Mouse (Mus musculus) limb, embryonic 12.5 days (tissue): ENCODE data around the gene Arhgef19. TPM values are rescaled to one million over a fixed set of nuclear protein-coding genes. Genes with fewer than 3 reads are reported as not detected.

Experiments used
- ATAC-seq: fragments of 200-750 bp; cut with Nextera tagmentation; 2 replicates; pipeline ENCODE4 v1.8.0; 2017; ENCODE audit warnings: low read depth, moderate TSS enrichment; ENCODE audit not compliant: insufficient number of reproducible peaks, insufficient read depth, low FRiP score, low TSS enrichment
- H3K27ac ChIP-seq: fragments of 300-500 bp; sonication (generic); 2 replicates; pipeline ENCODE4 v1.5.1; 2016; ENCODE audit warnings: mild to moderate bottlenecking, moderate library complexity
- H3K27me3 ChIP-seq: fragments of 300-500 bp; sonication (generic); 2 replicates; pipeline ENCODE4 v1.6.1; 2016; ENCODE audit warnings: mild to moderate bottlenecking, moderate library complexity
- H3K36me3 ChIP-seq: fragments of 300-500 bp; sonication (generic); 2 replicates; pipeline ENCODE4 v1.6.1; 2016; ENCODE audit warnings: mild to moderate bottlenecking, moderate library complexity
- H3K4me1 ChIP-seq: fragments of 300-500 bp; sonication (generic); replicated peaks from 2 replicates; pipeline ENCODE4 v1.6.1; 2016
- H3K4me2 ChIP-seq: fragments of 300-500 bp; sonication (generic); 2 replicates; pipeline ENCODE4 v1.6.1; 2016; ENCODE audit warnings: mild to moderate bottlenecking, moderate library complexity
- H3K4me3 ChIP-seq: fragments of 300-500 bp; sonication (generic); replicated peaks from 2 replicates; pipeline ENCODE4 v1.5.1; 2016; ENCODE audit warnings: mild to moderate bottlenecking
- H3K9ac ChIP-seq: fragments of 300-500 bp; sonication (generic); replicated peaks from 2 replicates; pipeline ENCODE4 v1.6.1; 2016; ENCODE audit warnings: mild to moderate bottlenecking, moderate library complexity
- H3K9me3 ChIP-seq: fragments of 300-500 bp; sonication (generic); 2 replicates; pipeline ENCODE4 v1.6.1; 2016; ENCODE audit warnings: mild to moderate bottlenecking, moderate library complexity
- WGBS: fragments of 180-500 bp; shearing (Covaris S2); methylation state at CpG from one replicate; pipeline ENCODE4 v1.1.7; 2016; 5-methylcytosine and 5-hydroxymethylcytosine counted together
- polyA plus RNA-seq: library from polyadenylated mRNA; unstranded; fragments of >200 nt; fragmentation: Nextera tagmentation; extraction: Ambion mirVana; gene quantifications from 2 replicates; pipeline ENCODE4 v1.2.1, GENCODE M21; 2016

The Arhgef19 gene
- 9.1 and 10.8 TPM in 2 replicates for polyA plus RNA-seq

DNA sequence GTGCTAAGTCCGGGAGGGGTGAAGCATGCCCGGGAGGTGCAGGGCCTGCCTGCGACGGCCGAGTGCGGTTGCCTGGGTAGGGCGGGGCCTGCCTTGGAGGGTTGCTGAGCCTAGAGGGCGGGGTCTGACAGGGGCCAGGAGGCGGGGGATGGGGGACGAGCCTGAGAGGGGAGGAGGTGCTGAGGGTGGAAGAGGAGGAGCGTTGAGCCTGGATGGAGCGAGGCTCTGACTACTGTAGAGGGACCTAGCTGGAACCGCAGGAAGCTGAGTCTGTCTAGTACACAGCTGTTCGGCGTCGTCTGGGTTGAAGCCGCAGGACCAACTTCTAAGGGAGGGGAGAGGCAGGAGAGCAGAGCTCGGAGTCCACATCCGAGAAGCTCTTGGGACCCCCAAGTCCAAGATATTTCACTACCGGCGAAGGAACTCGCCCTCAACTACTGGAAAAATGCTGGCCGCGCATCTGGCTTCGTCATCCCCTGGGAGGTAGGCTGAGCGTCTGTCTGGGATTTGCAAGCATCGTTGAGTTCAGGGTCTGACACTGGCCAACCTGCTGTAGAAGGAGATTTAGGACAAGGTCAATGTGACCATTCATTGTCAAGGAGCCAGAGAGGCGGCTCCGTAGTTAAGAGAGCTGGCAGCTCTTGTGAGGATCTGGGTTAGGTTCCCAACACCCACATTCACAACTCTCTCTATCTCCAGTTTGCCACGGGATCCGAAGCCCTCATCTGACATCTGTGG, at the start of gene Arhgef19:
Arhgef19 (plus strand) TSS at position 112 of the 738 bp plus-strand sequence.
- H3K9me3 ChIP-seq, result no peaks in the 10 kb centered on the region
- H3K27me3 ChIP-seq, result peaks cover 87% of the 10 kb centered on the region
- H3K4me2 ChIP-seq, result peak within 1 kb of the TSS; percentile 69
- no peaks in the 10 kb centered on the region for H3K36me3 ChIP-seq
- H3K27ac ChIP-seq, result no peak within 1 kb of the TSS
- peak; percentile 87 for ATAC-seq
- WGBS, result 2% methylated on average over 31 of the region's 31 CpGs
- peaks cover 43% of the 10 kb centered on the region for H3K4me1 ChIP-seq
- peak within 1 kb of the TSS; percentile 44 for H3K9ac ChIP-seq
- peak within 1 kb of the TSS; percentile 41 for H3K4me3 ChIP-seq

DNA sequence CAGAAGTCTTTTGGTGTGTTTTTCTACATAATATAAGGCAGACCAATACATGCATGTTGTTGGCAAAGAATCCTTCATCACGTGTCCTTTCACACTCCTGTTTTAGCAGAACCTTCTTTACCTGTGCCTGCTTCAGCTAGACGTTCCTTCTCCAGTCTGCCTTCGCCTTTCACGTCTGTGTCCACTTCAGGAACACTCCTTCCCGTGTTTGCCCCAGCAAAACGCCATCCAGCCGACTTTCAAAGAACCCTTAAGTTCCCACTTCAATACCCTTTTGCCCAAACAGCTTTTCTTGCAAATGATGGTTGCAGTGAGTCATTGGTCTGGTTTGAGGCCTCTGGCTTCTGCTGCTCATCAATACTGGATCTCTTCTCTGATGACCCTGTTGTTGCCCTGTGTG, 48.0 kb upstream of the Arhgef19 start:
- Histone ChIP-seq H3K36me3 (peaks cover 69% of the 10 kb centered on the region), H3K27me3 (no peaks in the 10 kb centered on the region), H3K4me1 (peaks cover 17% of the 10 kb centered on the region), H3K4me3 (no peak overlapping the region), H3K9me3 (no peaks in the 10 kb centered on the region), H3K4me2 (no peak overlapping the region), H3K27ac (no peak overlapping the region), H3K9ac (no peak overlapping the region)
- no peak for ATAC-seq
- 88% methylated on average over 7 of the region's 7 CpGs for WGBS

DNA sequence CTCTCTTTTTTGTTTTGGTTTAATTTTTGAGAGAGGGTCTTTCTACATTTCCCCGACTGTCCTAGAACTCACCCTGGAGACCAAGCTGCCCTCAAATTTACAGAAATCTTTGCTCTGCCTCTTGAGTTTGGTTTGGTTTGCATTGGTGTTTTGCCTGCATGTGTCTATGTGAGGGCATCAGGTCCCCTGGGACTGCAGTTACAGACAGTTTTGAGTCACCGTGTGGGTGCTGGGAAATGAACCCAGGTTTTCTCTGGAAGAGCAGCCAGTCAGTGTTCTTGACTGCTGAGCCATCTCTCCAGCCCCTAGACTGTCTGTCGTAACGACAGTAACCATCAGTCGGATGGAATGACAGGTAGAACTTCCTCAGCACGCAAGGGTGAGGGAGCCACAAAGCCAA, 44.7 kb upstream of the Arhgef19 start:
- Histone ChIP-seq H3K4me2 (no peak overlapping the region), H3K36me3 (peaks cover 96% of the 10 kb centered on the region), H3K27me3 (no peaks in the 10 kb centered on the region), H3K4me3 (no peak overlapping the region), H3K9me3 (no peaks in the 10 kb centered on the region), H3K9ac (no peak overlapping the region), H3K4me1 (no peaks in the 10 kb centered on the region), H3K27ac (no peak overlapping the region)
- ATAC-seq, result no peak
- 93% methylated on average over 6 of the region's 6 CpGs for WGBS

DNA sequence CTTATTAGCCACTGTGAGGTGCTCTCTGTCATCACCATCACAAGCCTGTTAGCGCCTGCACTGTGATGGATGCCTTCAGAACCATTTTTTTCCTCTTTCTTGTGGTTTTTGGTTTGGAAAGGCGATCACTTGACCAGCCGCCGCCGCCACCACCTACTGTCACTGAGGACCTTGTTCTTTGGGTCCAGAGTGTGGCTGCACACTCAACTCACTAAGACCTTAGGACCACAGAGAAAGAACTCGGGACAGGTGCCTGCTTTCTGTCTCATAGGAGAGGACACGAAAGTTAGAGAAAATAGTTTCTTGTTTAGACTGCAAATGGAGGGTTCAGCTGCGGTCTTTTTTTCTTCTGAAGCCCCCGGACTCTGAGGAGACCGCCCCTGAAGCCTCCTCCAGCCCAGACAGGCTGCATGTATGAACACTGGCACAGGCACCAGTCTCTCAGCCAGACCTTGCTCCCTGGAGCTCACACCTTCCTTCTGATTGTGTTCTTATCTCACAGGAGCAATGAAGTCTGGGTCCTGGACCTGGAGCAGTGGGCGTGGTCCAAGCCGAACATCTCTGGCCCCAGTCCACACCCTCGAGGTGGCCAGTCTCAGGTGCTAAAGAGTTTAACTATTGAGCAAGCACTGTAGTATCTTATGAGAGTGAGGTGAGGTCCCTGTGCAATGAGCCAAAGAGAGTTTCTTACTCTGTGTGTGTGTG, 42.2 kb upstream of the Arhgef19 start:
- no peaks in the 10 kb centered on the region for H3K27me3 ChIP-seq
- H3K4me3 ChIP-seq, result no peak overlapping the region
- H3K4me2 ChIP-seq, result no peak overlapping the region
- no peak overlapping the region for H3K9ac ChIP-seq
- H3K9me3 ChIP-seq, result no peaks in the 10 kb centered on the region
- peaks cover 97% of the 10 kb centered on the region for H3K36me3 ChIP-seq
- H3K27ac ChIP-seq, result no peak overlapping the region
- 95% methylated on average over 13 of the region's 13 CpGs for WGBS
- no peaks in the 10 kb centered on the region for H3K4me1 ChIP-seq
- ATAC-seq, result no peak

DNA sequence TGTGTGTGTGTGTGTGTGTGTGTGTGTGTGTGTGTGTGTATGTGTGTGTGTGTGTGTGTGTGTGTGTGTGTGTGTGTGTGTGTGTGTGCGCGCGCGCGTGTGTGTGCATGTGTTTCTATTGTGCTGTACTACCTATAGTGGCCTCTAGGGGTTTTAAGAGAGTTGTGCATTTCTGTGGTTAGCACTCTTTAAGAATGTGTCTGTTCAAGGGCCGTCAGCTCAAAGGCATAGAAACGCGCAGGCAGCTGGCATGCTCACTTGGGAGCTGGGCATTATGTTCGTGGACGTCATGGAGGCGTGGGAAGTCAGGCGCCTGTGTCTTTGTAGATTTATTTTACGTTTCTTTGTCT, 41.6 kb upstream of the Arhgef19 start:
- 96% methylated on average over 13 of the region's 13 CpGs for WGBS
- H3K27ac ChIP-seq, result no peak overlapping the region
- no peak overlapping the region for H3K4me2 ChIP-seq
- H3K4me1 ChIP-seq, result no peaks in the 10 kb centered on the region
- H3K9me3 ChIP-seq, result no peaks in the 10 kb centered on the region
- no peak for ATAC-seq
- H3K36me3 ChIP-seq, result peaks cover 97% of the 10 kb centered on the region
- H3K4me3 ChIP-seq, result no peak overlapping the region
- H3K27me3 ChIP-seq, result no peaks in the 10 kb centered on the region
- no peak overlapping the region for H3K9ac ChIP-seq

DNA sequence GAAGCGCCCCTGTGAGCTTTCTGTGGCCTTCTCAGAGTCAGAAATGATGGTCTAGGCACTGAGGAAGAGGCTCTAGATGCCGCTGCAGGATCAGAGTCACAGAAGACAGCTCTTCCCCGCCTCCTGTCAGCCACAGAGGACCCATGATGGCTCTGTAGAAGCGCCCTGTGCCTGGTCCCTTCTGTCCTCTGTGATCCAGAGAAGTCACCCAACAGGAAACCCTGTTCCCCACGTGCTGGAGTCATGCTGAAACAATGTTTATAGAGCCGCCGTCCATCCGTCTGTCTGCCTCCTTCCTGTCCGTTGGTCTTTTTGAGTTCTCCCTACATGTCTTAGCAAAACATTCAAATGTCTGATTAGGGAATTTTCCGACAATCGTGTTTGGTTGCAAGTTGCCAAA, 38.4 kb upstream of the Arhgef19 start:
- no peak for ATAC-seq
- WGBS, result 88% methylated on average over 11 of the region's 11 CpGs
- no peak overlapping the region for H3K4me2 ChIP-seq
- no peak overlapping the region for H3K27ac ChIP-seq
- no peaks in the 10 kb centered on the region for H3K9me3 ChIP-seq
- no peak overlapping the region for H3K9ac ChIP-seq
- no peaks in the 10 kb centered on the region for H3K27me3 ChIP-seq
- no peak overlapping the region for H3K4me3 ChIP-seq
- peaks cover 93% of the 10 kb centered on the region for H3K36me3 ChIP-seq
- no peaks in the 10 kb centered on the region for H3K4me1 ChIP-seq

DNA sequence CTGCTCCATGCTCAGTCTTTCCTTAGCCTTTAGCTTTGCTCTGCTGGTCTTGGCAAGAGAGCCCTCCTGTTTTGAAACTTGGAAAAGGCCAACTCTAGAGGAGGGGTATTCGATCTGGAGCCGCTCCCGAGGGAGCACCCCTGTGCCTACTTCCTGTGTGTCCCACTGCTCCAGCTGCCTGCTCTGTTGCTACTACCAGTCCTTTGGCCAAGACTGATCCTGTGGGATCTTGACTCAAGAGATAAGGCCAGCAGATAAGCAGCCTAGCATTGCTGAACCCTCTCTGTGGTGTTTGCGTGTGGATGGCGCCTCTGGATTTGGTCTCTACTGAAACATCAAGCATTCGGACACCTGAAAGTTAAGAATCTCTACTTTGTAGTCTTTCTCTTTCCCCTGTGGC, 37.1 kb upstream of the Arhgef19 start:
- no peaks in the 10 kb centered on the region for H3K27me3 ChIP-seq
- no peaks in the 10 kb centered on the region for H3K4me1 ChIP-seq
- no peak overlapping the region for H3K9ac ChIP-seq
- H3K36me3 ChIP-seq, result peaks cover 88% of the 10 kb centered on the region
- WGBS, result 94% methylated on average over 6 of the region's 6 CpGs
- H3K4me3 ChIP-seq, result no peak overlapping the region
- ATAC-seq, result no peak
- no peaks in the 10 kb centered on the region for H3K9me3 ChIP-seq
- no peak overlapping the region for H3K4me2 ChIP-seq
- no peak overlapping the region for H3K27ac ChIP-seq

DNA sequence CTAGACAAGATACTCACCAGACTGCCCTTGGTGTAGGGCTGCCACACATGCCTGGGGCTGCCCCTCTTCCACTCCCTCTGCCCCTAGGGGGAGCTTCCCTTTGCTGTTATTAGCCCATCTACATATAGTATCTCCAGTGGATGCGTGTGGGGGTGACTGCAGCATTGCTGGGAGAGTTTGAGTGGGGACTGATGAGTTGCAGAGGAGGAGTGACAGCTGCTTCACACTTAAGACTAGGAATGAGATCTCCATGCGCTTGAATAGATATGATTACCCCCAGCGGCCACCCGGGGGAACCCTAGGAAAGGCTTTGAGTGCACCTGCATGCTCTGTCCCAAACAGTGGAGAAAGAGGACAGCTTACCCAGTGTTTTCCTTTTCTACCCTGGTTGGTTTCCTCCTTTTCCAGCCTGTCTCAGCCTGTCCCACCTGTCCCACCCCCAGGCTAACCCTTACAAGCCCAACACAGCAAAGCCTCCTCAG, 34.7 kb upstream of the Arhgef19 start:
- WGBS, result 77% methylated on average over 4 of the region's 4 CpGs
- Histone ChIP-seq H3K27ac (no peak overlapping the region), H3K4me2 (no peak overlapping the region), H3K27me3 (no peaks in the 10 kb centered on the region), H3K4me1 (no peaks in the 10 kb centered on the region), H3K4me3 (no peak overlapping the region), H3K9me3 (no peaks in the 10 kb centered on the region), H3K36me3 (peaks cover 66% of the 10 kb centered on the region), H3K9ac (no peak overlapping the region)
- ATAC-seq, result peak; percentile 56; the same call in 1 of the 2 replicates

DNA sequence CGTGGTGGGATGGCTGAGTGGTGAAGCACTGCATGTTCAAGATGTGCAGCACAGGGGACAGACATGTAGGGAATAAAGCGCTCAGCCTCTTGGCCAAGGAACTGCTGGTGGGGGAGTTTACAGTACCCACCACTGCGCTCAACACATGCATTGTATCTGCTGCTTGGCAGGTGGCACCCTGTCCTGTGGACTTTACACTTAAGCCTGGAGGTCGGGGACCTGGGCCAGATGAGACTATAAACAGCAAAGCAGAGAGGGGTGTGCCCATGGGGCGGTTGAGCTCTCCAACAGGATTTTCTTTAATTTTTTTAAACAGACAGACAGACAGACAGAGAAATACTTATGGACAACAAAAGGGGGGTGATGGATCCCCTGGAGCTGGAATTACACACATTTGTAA, 32.2 kb upstream of the Arhgef19 start:
- 90% methylated on average over 5 of the region's 5 CpGs for WGBS
- H3K27me3 ChIP-seq, result no peaks in the 10 kb centered on the region

DNA sequence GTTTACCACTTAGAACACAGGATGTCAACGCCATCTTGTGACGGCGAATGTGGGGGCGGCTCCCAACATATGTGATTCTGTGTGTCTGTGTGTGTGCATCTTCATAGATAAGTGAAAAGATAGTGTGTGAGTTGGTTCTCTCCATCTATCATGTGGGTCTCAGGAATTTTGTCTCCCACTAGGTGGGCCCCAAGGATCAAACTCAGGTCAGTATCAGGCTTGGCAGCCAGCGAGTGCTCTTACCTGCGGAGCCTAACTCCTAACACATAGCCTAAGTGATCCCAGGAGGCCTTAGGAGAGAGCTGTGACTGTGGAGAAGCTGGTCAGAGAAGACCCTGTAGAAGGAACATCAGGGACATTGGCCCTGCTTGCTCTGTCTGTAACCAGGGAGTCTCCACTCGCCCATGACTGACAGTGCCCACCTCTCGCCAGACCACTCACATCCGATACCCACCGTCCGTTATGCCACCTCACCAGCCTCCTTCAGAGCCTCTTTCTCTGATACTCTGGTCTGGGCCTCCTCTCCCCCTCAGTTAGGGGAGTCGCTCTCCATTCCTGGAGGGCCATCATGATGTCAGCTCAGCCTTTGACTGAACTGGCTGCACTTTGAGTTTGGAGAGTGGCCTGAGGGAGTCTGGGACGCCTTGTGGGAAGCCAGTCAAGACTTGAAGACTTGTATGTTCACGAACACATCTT, 28.6 kb upstream of the Arhgef19 start:
- Histone ChIP-seq H3K9ac (peak overlapping the region; percentile 23; the same call in 1 of the 2 replicates), H3K36me3 (peaks cover 9% of the 10 kb centered on the region), H3K27me3 (no peaks in the 10 kb centered on the region), H3K4me3 (peak overlapping the region; percentile 37), H3K4me1 (peaks cover 12% of the 10 kb centered on the region), H3K9me3 (no peaks in the 10 kb centered on the region), H3K4me2 (peak overlapping the region; percentile 58), H3K27ac (peak overlapping the region; percentile 54)
- WGBS, result 63% methylated on average over 14 of the region's 14 CpGs
- no peak for ATAC-seq

More for the DNA sequence above, 32.2 kb upstream of the Arhgef19 start:
- H3K36me3 ChIP-seq, result peaks cover 42% of the 10 kb centered on the region
- ATAC-seq, result no peak
- no peak overlapping the region for H3K27ac ChIP-seq
- no peaks in the 10 kb centered on the region; the same call in 1 of the 2 replicates for H3K4me1 ChIP-seq
- H3K9ac ChIP-seq, result no peak overlapping the region
- no peak overlapping the region for H3K4me2 ChIP-seq
- no peaks in the 10 kb centered on the region for H3K9me3 ChIP-seq
- no peak overlapping the region for H3K4me3 ChIP-seq

DNA sequence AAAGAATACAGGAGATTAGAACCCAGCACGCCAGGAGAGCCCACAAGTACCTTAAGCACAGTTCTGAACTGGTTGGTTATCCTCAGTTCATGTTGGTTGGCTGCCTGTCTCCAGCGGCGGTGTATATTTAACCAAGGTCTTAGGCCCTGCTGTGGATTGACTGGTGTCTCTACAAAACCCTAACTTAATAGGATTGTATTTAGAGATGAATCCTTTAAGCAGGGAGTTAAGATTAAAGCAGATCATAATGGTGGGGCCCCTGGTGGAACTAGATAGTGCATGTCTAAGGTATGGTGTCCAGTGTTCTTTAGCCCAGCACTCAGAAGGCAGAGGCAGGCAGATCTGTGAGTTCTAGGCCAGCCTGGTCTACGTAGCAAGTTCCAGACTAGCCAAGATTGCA, 27.7 kb upstream of the Arhgef19 start:
- peaks cover 12% of the 10 kb centered on the region for H3K4me1 ChIP-seq
- H3K27me3 ChIP-seq, result no peaks in the 10 kb centered on the region
- no peak overlapping the region for H3K9ac ChIP-seq
- WGBS, result 93% methylated on average over 4 of the region's 4 CpGs
- no peak for ATAC-seq
- H3K4me2 ChIP-seq, result no peak overlapping the region
- H3K4me3 ChIP-seq, result no peak overlapping the region
- no peaks in the 10 kb centered on the region for H3K9me3 ChIP-seq
- H3K36me3 ChIP-seq, result peaks cover 8% of the 10 kb centered on the region
- no peak overlapping the region for H3K27ac ChIP-seq
